8 mouse cellular contexts compared by ENCODE assay signal in genomic region chr19:6427653-6428434, GRCm38 (mm10). TPM values are rescaled to one million over a fixed set of nuclear protein-coding genes. Genes with fewer than 3 reads are reported as not detected.
DNase-seq lines count a peak whose midpoint lies in the region; ATAC-seq and TF ChIP-seq lines count a peak whose summit lies in the region.

No protein-coding gene starts in this region.

- under 1% methylated on average over 93 of the region's 94 CpGs for WGBS in embryonic facial prominence, embryonic 15.5 days
- under 1% methylated on average over 94 of the region's 94 CpGs for WGBS in kidney, embryonic 15.5 days

- peak overlapping the region; percentile 4; the same call in 1 of the 2 replicates for H3K4me3 ChIP-seq in left cerebral cortex, adult 2 months
- peak overlapping the region; percentile 38 for H3K4me3 ChIP-seq in embryonic facial prominence, embryonic 15.5 days (replicated peaks)
- H3K4me3 ChIP-seq in kidney, embryonic 15.5 days (replicated peaks), result peak overlapping the region; percentile 41

- H3K9ac ChIP-seq in embryonic facial prominence, embryonic 15.5 days, result no peak overlapping the region
- no peak overlapping the region for H3K9ac ChIP-seq in kidney, embryonic 15.5 days

- ATAC-seq in embryonic facial prominence, embryonic 15.5 days (ENCODE audit: insufficient number of reproducible peaks, low FRiP score, low TSS enrichment, low read depth), result no peak
- 0 out of 2 replicates have a peak, but pooled peaks have one; percentile 6 for ATAC-seq in kidney, embryonic 15.5 days (replicated peaks; ENCODE audit: low FRiP score)
- no peak for ATAC-seq in inflammation-experienced regulatory T-cells, adult 6 months

- intact Hi-C loops in left cerebral cortex, adult 2 months (cut with DNase I), result no loop called here
- intact Hi-C loops in left cerebral cortex, postnatal 14 days (cut with DNase I), result no loop called here

- no peaks in the 10 kb centered on the region for H3K9me3 ChIP-seq in embryonic facial prominence, embryonic 15.5 days (replicated peaks)
- H3K9me3 ChIP-seq in kidney, embryonic 15.5 days (replicated peaks), result no peaks in the 10 kb centered on the region

- H3K36me3 ChIP-seq in embryonic facial prominence, embryonic 15.5 days, result no peaks in the 10 kb centered on the region
- no peaks in the 10 kb centered on the region for H3K36me3 ChIP-seq in kidney, embryonic 15.5 days

- TF ChIP-seq CTCF in left cerebral cortex, adult 2 months (IDR thresholded peaks at IDR 0.05), result no peak

- DNase-seq in left cerebral cortex, adult 2 months (ENCODE audit: extremely low spot score in 1 of 2, low spot score in 2 of 2), result no peak
- no peak for DNase-seq in left cerebral cortex, postnatal 14 days (ENCODE audit: low spot score in 2 of 2)
- DNase-seq in lung, postnatal 4 days, result peak; percentile 59 to 73
- no peak for DNase-seq in adipocyte (ENCODE audit: low spot score)
- no peak for DNase-seq in yolk sac, embryonic 10.5 days (ENCODE audit: low spot score)

- H3K27ac ChIP-seq in left cerebral cortex, adult 2 months, result no peak overlapping the region
- no peak overlapping the region for H3K27ac ChIP-seq in embryonic facial prominence, embryonic 15.5 days (replicated peaks)
- no peak overlapping the region for H3K27ac ChIP-seq in kidney, embryonic 15.5 days

- H3K4me1 ChIP-seq in embryonic facial prominence, embryonic 15.5 days, result peaks cover 17% of the 10 kb centered on the region
- H3K4me1 ChIP-seq in kidney, embryonic 15.5 days, result peaks cover 26% of the 10 kb centered on the region

- peaks cover 84% of the 10 kb centered on the region for H3K27me3 ChIP-seq in embryonic facial prominence, embryonic 15.5 days
- H3K27me3 ChIP-seq in kidney, embryonic 15.5 days, result peaks cover 93% of the 10 kb centered on the region

- peak overlapping the region; percentile 57 for H3K4me2 ChIP-seq in embryonic facial prominence, embryonic 15.5 days (replicated peaks)
- peak overlapping the region; percentile 69 for H3K4me2 ChIP-seq in kidney, embryonic 15.5 days

RNA-seq across cellular contexts. Expression of gene Nrxn2, which starts 9.3 kb away (rescaled TPM):
- total RNA-seq in left cerebral cortex, adult 2 months (2021), result 100 to 1,000 TPM; 618 to 620 TPM
- total RNA-seq in left cerebral cortex, postnatal 14 days (2021), result 100 to 1,000 TPM; 700 to 756 TPM
- polyA plus RNA-seq in embryonic facial prominence, embryonic 15.5 days (2015; fragmentation: Nextera tagmentation; extraction: Ambion mirVana), result 1.7 and 1.8 TPM in 2 replicates
- polyA plus RNA-seq in kidney, embryonic 15.5 days (2015; fragmentation: Nextera tagmentation; extraction: Ambion mirVana), result 6.3 TPM in 2 replicates
- under 1 TPM in 1 of 3 experiments, not detected in 2; 0.26 TPM for polyA plus RNA-seq in inflammation-experienced regulatory T-cells, adult 6 months (2017; shearing (Covaris generic))

RNA-seq across cellular contexts. Expression of gene Rasgrp2, which starts 28.7 kb away (rescaled TPM):
- total RNA-seq in left cerebral cortex, adult 2 months (2021), result 10 to 100 TPM; 61.1 to 72.2 TPM
- total RNA-seq in left cerebral cortex, postnatal 14 days (2021), result 10 to 100 TPM; 83.3 to 87.2 TPM
- 39.9 and 45.0 TPM in 2 replicates for polyA plus RNA-seq in embryonic facial prominence, embryonic 15.5 days (2015; fragmentation: Nextera tagmentation; extraction: Ambion mirVana)
- polyA plus RNA-seq in kidney, embryonic 15.5 days (2015; fragmentation: Nextera tagmentation; extraction: Ambion mirVana), result 89.5 and 97.6 TPM in 2 replicates
- 100 to 1,000 TPM in 1 of 3 experiments, 10 to 100 TPM in 2; 59.9 to 201 (median 68.4) TPM for polyA plus RNA-seq in inflammation-experienced regulatory T-cells, adult 6 months (2017; shearing (Covaris generic))

RNA-seq across cellular contexts. Expression of gene Pygm, which starts 43.6 kb away (rescaled TPM):
- 10 to 100 TPM; 28.4 to 32.7 TPM for total RNA-seq in left cerebral cortex, adult 2 months (2021)
- total RNA-seq in left cerebral cortex, postnatal 14 days (2021), result 10 to 100 TPM; 20.6 to 31.9 TPM
- 35.6 and 38.9 TPM in 2 replicates for polyA plus RNA-seq in embryonic facial prominence, embryonic 15.5 days (2015; fragmentation: Nextera tagmentation; extraction: Ambion mirVana)
- 28.2 and 30.4 TPM in 2 replicates for polyA plus RNA-seq in kidney, embryonic 15.5 days (2015; fragmentation: Nextera tagmentation; extraction: Ambion mirVana)
- polyA plus RNA-seq in inflammation-experienced regulatory T-cells, adult 6 months (2017; shearing (Covaris generic)), result 1 to 10 TPM; 3.4 to 6.5 (median 5.7) TPM

Comparison
In these comparisons a context has a peak if more than half of its experiments do, and no peak if none do; other contexts are left out.
1. DNase-seq: peak in lung, postnatal 4 days (2 of 2); none in left cerebral cortex, adult 2 months (0 of 2), left cerebral cortex, postnatal 14 days (0 of 2), adipocyte (single experiment) and yolk sac, embryonic 10.5 days (single experiment).
2. Peak in every context shown above with its lines, with median percentiles within 50 percentile points of each other: H3K4me3 ChIP-seq.